Mouse (Mus musculus): ENCODE data around the gene Itpkb. TPM values are rescaled to one million over a fixed set of nuclear protein-coding genes. Genes with fewer than 3 reads are reported as not detected.

Gene Itpkb
- total and polyA plus RNA-seq, 3 experiments: 3.4 to 9.2 TPM; not detected in 1

DNA sequence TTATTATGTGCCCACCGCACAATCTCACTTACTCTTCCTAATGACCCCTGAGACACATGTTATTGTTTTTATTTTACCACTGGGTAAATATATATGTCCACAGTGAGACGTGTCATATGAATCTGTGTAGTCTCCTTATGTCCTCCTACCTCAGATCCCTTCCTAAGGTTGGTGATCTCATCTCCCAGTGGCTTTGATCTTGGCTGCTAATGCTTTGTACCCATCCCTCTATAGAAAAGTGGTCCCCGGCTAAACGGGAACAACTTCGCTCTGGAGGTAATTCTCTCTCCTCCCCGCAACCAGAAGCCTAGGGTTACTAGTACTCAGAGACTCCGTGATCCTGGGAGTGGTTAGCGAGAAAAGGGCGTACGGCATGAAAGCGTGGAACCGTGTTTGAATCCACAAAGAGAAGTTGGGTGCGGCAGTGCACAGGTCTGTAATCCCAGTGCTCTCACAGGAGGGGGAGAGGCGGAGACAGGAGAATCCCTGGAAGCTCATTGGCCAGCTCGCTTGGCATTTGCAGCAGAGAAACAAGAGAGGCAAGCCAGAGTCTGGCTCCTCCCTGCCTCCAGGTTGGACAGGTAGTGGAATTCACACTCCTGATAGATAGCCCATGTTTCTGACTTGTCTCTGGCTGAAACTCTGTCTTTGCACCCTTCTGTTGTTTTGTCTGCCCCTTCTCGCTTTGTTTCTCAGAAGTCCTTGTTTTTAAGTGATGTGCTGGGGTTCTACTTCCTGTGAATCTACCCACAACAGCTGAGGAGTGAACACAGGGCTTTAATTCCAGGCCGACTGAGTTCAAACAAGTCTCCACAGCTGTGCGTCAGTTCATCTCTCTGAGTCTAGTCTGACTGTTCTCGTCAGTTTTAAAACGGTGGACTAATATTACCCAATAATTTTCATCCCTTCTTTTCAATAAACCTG lies 16.5 kb upstream of the Itpkb start:
- no peak overlapping the region for H3K27ac ChIP-seq (ENCODE audit: control insufficient read depth, low read depth, low read length)
- no peaks in the 10 kb centered on the region; a peak in 1 of 4 replicates for H3K27me3 ChIP-seq (ENCODE audit: control insufficient read depth in 1 of 2, insufficient read depth in 2 of 2, low read length in 2 of 2)
- H3K9me3 ChIP-seq (replicated peaks; ENCODE audit: insufficient read depth, low read length): no peaks in the 10 kb centered on the region
- TF ChIP-seq MYB (IDR thresholded peaks at IDR 0.05; ENCODE audit: low read depth, low read length): no peak
- no peak for TF ChIP-seq CTCF (IDR thresholded peaks at IDR 0.05 in 2 of 3, conservative IDR thresholded peaks at IDR 0.05 in 1 of 3; ENCODE audit: control insufficient read depth in 1 of 3, insufficient read depth in 1 of 3, low read depth in 2 of 3, low read length in 3 of 3, poor library complexity in 1 of 3, severe bottlenecking in 1 of 3)
- H3K9ac ChIP-seq (ENCODE audit: control insufficient read depth, low read depth, low read length, poor library complexity, severe bottlenecking): no peak overlapping the region
- H3K4me1 ChIP-seq (ENCODE audit: control insufficient read depth in 1 of 2, insufficient read depth in 2 of 2, low read length in 2 of 2): peaks cover 11 to 22% of the 10 kb centered on the region in 2 experiments
- peaks cover 0 to 17% of the 10 kb centered on the region in 2 experiments; a peak in 2 of 4 replicates for H3K36me3 ChIP-seq (ENCODE audit: control insufficient read depth in 1 of 2, insufficient read depth in 2 of 2, low read length in 2 of 2)
- H3K4me3 ChIP-seq (ENCODE audit: control insufficient read depth in 1 of 2, insufficient read depth in 1 of 2, low read depth in 2 of 2, low read length in 2 of 2): no peak overlapping the region
- no peaks in the 10 kb centered on the region for H3K79me2 ChIP-seq (ENCODE audit: control insufficient read depth, insufficient read depth, low read length, poor library complexity)
- DNase-seq (ENCODE audit: low read depth, low spot score): no peak

DNA sequence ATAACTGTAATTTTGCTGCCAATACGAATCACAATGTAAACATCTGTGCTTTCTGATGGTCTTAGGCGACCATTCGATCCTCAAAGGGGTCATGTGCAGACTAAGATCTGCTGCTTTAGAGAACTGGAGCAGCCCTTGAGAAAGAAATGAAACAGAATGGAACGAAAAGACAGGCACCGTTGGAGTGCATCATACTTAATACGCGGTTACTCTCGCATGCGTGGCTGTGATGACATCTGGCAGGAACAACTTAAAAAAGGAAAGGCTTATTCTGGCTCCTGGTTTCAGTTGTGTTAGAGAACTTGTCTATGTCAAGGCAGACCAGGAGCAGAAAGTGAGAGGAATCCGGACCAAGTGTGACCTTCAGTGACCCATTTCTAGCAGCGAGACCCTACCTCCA lies 15.6 kb upstream of the Itpkb start:
- Histone ChIP-seq H3K36me3 (ENCODE audit: control insufficient read depth in 1 of 2, insufficient read depth in 2 of 2, low read length in 2 of 2) (peaks cover 0 to 19% of the 10 kb centered on the region in 2 experiments; a peak in 2 of 4 replicates), H3K79me2 (ENCODE audit: control insufficient read depth, insufficient read depth, low read length, poor library complexity) (no peaks in the 10 kb centered on the region), H3K27ac (ENCODE audit: control insufficient read depth, low read depth, low read length) (no peak overlapping the region), H3K4me3 (ENCODE audit: control insufficient read depth in 1 of 2, insufficient read depth in 1 of 2, low read depth in 2 of 2, low read length in 2 of 2) (no peak overlapping the region), H3K27me3 (ENCODE audit: control insufficient read depth in 1 of 2, insufficient read depth in 2 of 2, low read length in 2 of 2) (no peaks in the 10 kb centered on the region; a peak in 1 of 4 replicates), H3K4me1 (ENCODE audit: control insufficient read depth in 1 of 2, insufficient read depth in 2 of 2, low read length in 2 of 2) (peaks cover 11 to 27% of the 10 kb centered on the region in 2 experiments), H3K9me3 (replicated peaks; ENCODE audit: insufficient read depth, low read length) (no peaks in the 10 kb centered on the region), H3K9ac (ENCODE audit: control insufficient read depth, low read depth, low read length, poor library complexity, severe bottlenecking) (no peak overlapping the region)
- DNase-seq (ENCODE audit: low read depth, low spot score): no peak
- TF ChIP-seq ZMIZ1 (IDR thresholded peaks at IDR 0.05; ENCODE audit: low read depth, low read length): no peak
- TF ChIP-seq TAL1 (IDR thresholded peaks at IDR 0.05; ENCODE audit: low read length): no peak
- no peak for TF ChIP-seq CTCF (IDR thresholded peaks at IDR 0.05 in 2 of 3, conservative IDR thresholded peaks at IDR 0.05 in 1 of 3; ENCODE audit: control insufficient read depth in 1 of 3, insufficient read depth in 1 of 3, low read depth in 2 of 3, low read length in 3 of 3, poor library complexity in 1 of 3, severe bottlenecking in 1 of 3)
- no peak for TF ChIP-seq MEF2A (IDR thresholded peaks at IDR 0.05; ENCODE audit: extremely low read depth, insufficient replicate concordance, low read depth, low read length, poor library complexity, severe bottlenecking)
- TF ChIP-seq TCF12 (IDR thresholded peaks at IDR 0.05; ENCODE audit: low read depth, low read length): no peak
- no peak for TF ChIP-seq RAD21 (IDR thresholded peaks at IDR 0.05; ENCODE audit: low read depth, low read length)
- no peak for TF ChIP-seq NRF1 (IDR thresholded peaks at IDR 0.05; ENCODE audit: insufficient read depth, low read depth, low read length, poor library complexity, severe bottlenecking)
- no peak for TF ChIP-seq SIN3A (IDR thresholded peaks at IDR 0.05; ENCODE audit: low read length)
- TF ChIP-seq KAT2A (conservative IDR thresholded peaks at IDR 0.05; ENCODE audit: low read depth, low read length): no peak
- no peak for TF ChIP-seq CHD2 (IDR thresholded peaks at IDR 0.05; ENCODE audit: low read length)
- no peak for TF ChIP-seq POLR2AphosphoS5 (IDR thresholded peaks at IDR 0.05; ENCODE audit: borderline replicate concordance, low read depth, low read length)
- TF ChIP-seq JUND (IDR thresholded peaks at IDR 0.05; ENCODE audit: low read depth, low read length): no peak
- TF ChIP-seq MAX (IDR thresholded peaks at IDR 0.05; ENCODE audit: low read length): no peak
- TF ChIP-seq BHLHE40 (IDR thresholded peaks at IDR 0.05; ENCODE audit: borderline replicate concordance, low read depth, low read length): no peak

Data from MEL (cell line).